Mouse (Mus musculus): Measurements from ENCODE around the gene Cfap43. TPM values are rescaled to one million over a fixed set of nuclear protein-coding genes. Genes with fewer than 3 reads are reported as not detected.

Cfap43 gene
- polyA plus RNA-seq, 1 experiment = not detected

DNA sequence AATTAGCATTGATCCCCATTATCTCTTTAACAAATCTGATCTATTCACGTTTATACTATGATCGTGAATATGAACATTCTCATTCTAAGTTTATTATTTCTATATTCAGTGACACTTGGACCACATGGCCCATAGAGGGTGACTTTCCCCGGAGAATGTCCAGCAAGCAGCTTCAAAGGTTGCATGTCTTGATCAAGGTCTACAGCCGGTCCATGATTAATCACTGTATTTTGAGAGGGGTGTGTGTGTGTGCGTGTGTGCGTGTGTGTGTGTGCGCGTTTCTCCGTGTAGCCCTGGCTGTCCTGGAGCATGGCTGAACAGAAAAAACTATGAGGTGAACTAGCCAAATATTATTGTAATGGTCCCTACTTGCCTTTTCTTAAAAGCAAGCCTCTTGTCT is 166.6 kb downstream of the Cfap43 start:
- TF ChIP-seq GATA1 (IDR thresholded peaks at IDR 0.05; ENCODE audit: low read length) = no peak

DNA sequence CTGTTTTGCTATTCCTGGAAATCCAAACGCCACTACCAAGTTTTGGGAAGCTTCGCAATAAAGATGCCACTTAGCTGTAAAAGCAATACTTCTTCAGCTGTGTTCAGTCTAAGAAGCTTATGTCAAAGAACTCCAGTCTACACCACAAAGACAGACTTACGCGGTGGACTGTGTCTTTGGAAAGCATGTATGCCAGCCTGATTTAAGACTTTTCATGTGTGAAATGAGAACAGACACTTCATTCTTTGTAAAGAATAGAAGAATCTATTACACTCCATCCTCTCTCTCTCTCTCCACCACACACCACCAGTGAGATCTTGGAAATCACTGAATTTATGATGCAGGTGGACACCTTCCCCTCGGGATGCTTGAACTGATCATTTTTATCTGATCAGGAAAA is 168.7 kb downstream of the Cfap43 start:
- TF ChIP-seq GATA1 (IDR thresholded peaks at IDR 0.05; ENCODE audit: low read length) = no peak

DNA sequence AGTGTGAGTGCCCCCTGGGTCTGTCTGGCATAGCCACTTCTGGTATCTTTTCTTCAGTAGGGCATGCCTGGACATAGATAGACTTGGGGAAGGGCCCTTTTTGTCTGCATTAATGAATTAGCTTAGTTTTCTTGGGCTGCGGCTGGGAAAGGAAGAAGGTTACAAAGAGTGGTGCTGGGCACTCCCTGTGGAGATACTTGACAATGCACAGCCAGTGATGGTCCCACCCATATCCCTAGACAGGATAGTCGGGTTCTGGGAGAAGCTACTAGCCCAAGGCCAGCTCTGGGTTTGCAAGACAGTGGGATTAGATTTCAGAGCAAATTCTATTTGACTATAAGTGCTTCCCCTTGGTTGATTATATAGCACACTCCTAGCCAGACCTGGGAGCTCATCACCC is 170.1 kb downstream of the Cfap43 start:
- TF ChIP-seq GATA1 (IDR thresholded peaks at IDR 0.05; ENCODE audit: low read length) = no peak

DNA sequence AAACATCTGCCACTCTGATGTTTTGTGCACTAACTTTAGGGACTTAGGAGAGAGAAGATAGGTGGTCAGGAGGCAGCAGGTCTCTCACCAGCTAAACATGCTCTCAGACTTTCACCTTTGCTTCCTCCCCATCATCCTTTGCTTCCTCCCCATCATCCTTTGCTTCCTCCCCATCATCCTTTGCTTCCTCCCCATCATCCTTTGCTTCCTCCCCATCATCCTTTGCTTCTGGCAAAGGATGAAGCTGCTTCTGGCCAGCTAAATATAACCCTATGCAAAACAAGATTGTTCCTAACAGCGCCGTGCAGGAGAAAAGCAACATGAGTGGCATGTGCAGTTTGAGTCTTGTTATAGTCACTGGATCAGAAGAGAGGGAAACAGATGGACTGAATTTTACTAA is 172.0 kb downstream of the Cfap43 start:
- no peak for TF ChIP-seq GATA1 (IDR thresholded peaks at IDR 0.05; ENCODE audit: low read length)

DNA sequence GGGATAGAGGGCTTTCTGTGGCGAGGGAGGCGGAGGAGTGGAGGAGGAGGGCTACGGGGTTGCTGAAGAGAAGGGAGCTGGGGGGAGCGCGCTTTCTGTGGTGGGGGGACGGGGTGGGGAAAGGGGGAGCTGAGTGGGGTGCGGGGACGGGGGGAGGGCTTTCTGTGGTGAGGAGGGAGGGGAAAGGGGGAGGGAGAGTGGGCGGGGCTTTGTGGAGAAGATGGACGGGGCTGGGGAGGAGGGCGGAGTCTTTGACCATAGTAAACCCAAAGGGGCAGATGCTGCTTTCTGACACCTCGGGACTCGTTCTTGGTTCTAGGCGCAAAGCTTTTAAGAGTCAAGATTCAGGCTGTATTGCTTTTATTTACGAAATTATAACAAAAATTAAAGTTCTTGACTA is 187.2 kb downstream of the Cfap43 start:
- no peak for TF ChIP-seq GATA1 (IDR thresholded peaks at IDR 0.05; ENCODE audit: low read length)

DNA sequence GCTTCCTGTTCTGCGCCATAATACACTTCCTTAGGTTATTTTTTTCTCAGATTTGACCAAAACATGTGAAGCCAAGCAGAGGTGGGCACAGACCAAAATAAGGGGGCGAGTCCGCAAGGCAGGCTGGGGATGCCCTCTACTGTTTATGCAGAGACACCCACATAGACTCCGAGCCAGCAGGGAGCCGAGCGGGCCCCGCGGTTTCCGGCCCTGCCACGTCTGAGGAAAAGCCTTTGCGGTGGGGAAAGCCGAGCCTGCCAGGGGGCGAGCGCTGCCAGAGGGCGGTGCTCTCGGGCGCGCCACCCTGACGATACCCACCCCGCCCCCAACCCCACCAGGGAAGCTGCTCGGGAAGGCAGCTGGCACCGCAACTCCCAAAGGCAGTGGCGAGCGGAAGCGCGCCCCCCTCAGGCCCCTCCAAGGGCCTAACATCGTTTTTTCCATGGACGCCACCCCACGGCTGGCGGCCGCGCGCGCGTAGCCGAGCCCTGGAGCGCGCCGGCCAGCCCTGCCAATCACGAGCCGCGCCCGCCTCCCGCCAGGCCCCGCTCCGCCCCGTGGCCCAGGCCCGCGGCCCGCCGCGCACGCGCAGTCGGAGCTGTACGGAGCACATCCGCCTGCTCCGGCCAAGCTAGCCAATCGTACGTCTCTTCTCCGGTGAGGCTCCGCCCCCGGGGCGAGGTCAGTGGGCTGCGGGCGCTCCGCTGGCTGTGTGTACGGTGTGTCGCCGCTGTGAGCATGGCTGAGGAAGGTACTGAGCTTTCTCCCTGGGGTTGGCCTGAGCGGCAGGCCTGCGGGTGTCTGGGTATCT is 187.8 kb downstream of the Cfap43 start, which contains the start of gene Sfr1:
Sfr1 (plus strand) TSS at position 612 of the 811 bp plus-strand sequence.
- no peak for TF ChIP-seq GATA1 (IDR thresholded peaks at IDR 0.05; ENCODE audit: low read length)

DNA sequence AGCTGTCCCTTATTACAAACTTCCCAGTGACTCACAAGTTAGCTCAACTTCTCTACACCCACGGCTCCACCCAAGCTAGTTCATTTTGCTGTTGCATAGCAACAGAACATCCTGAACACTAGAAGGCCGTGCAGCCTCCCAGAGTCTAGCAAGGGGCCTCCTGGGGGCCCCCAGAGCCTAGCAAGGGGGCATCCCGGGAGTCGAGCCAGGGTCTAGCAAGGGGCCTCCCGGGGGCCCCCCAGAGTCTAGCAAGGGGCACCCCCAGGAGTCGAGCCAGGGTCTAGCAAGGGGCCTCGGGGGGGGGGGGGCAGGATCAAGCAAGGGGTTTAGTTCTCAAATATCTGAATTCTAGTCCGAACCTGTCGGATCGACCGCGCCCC is 188.4 kb downstream of the Cfap43 start:
- no peak for TF ChIP-seq GATA1 (IDR thresholded peaks at IDR 0.05; ENCODE audit: low read length)

DNA sequence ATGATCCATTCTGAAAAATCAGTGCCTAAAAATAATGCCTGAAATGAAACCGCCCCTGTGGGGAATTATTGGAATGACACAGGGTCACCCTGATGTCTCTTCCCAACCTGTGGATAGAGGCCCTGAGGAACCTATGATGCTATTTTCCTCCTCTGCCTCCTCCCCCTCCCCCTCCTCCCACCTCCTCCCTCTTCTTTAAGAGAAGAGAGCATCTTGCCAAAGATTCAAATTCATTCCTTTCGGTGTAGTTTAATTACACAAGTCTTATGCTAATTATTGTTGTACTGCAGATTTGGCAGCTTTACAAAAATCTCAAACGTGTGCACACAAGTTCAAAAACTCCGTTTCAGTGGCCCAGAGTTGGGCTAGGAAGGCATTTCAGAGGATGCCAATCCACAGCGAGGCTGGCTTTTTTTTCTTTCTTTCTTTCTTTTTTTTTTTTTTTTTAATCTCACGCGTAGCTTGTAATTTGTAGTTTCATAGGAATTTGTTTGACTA is 193.4 kb downstream of the Cfap43 start:
- TF ChIP-seq GATA1 (IDR thresholded peaks at IDR 0.05; ENCODE audit: low read length) = no peak

DNA sequence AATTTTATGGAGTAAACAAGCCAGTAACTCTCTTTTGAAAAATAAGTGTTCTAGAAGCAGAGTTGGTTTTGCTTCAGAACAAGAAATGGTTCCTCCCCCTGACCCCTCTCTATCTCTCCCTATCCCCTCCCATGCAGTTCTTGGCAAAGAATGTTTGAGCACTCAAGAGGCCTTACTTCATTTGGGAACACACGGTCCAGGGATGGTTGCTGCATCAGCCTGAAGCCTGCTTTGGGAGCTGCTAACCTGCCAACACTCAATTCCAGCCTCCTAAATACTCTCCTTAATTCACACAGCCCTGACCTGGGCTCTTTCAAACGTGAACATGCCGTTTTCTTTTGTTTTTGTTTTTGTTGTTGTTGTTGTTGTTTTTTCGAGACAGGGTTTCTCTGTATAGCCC is 194.2 kb downstream of the Cfap43 start:
- TF ChIP-seq GATA1 (IDR thresholded peaks at IDR 0.05; ENCODE audit: low read length) = no peak

DNA sequence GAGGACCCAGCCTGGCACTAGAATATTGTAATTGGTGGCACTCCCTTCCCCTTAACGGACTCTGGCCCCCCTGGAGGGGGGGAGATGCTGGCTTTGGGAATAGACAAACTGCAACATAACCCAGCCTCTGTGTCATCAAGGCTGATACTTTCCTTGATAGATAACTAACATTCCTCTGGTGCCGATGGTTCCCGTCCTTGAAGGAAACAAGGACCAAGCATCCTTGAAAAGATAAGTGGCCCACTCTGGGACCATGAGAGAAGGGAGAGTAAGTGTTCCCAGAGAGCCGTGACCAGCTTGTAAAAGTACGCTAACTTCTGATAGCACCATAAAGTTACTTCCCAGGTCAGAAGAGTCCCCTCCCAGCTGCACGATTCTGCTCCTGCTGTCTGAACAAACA is 196.6 kb downstream of the Cfap43 start:
- TF ChIP-seq GATA1 (IDR thresholded peaks at IDR 0.05; ENCODE audit: low read length) = no peak

DNA sequence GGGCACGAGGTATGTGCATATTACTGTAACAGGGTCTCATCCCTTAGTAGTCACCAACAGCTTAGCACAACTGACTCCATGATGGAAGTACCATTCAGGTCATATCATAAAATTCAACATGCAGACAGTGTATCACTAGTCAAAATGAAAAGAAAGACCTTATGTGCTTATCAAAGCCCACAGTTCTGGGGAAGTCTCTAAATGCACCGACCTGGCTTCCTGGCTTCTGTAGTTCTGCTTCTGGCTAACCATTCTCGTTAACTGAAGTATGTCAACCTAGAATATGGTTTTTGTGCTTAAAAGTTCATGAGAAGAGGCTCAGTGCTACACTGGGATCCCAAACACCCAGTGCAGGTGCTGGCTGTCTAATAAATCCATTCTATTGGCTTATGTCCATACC is 199.9 kb downstream of the Cfap43 start:
- TF ChIP-seq GATA1 (IDR thresholded peaks at IDR 0.05; ENCODE audit: low read length) = no peak

DNA sequence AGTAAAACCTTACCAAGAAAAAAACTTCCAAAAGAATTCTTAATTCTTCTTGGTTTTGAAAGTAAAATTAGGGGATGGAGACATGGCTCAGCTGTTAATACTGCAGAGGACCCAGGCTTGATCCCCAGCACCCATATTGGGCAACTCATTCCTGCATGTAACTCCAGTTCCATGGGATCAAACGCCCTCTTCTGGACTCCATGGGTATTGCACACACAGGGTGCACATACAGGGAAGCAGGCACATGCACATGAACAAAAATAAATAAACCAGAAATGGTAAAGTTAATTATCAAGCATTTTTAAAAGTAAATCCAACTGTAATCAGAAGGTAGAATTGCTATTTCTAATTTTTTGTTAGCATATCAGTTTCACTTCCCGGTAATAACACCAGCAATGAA is 202.9 kb downstream of the Cfap43 start:
- no peak for TF ChIP-seq GATA1 (IDR thresholded peaks at IDR 0.05; ENCODE audit: low read length)

DNA sequence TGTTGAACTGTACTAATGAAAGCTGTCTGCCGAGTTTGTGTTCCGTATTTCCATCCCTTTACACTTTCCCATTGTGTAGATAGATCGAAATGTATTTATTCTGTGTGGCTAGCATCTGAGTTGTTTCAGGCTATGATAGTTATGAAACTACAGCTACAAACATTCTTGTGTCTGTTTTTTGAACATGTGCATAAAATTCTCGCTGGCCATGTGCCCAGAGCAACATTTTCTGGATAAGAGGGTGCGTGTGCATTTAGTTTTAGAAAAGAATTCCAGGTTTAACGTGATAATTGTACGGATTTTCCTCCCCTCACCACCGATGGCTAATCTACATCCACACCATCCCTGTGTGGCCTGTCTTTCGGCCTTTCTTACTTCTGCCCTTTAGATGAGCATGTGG is 205.6 kb downstream of the Cfap43 start:
- no peak for TF ChIP-seq GATA1 (IDR thresholded peaks at IDR 0.05; ENCODE audit: low read length)

DNA sequence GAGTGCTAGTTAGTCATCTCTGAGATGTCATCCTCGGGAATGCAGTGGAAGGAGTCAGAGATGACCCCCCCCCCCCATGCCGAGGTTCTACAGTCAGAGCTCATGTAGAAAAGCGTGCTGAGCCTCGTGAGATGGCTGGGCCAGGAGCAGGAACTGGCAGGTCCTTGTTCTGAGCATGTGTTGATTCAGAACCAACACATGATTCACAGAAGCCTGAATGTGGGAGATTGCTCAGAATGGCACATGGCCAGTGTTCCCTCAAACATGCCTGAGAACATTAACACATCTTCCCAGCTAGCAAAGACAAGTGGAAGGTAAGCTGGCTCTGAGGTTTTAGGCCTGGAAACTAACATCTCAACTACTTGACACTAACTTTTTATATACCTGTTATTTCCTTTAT is 208.7 kb downstream of the Cfap43 start:
- TF ChIP-seq GATA1 (IDR thresholded peaks at IDR 0.05; ENCODE audit: low read length) = no peak

DNA sequence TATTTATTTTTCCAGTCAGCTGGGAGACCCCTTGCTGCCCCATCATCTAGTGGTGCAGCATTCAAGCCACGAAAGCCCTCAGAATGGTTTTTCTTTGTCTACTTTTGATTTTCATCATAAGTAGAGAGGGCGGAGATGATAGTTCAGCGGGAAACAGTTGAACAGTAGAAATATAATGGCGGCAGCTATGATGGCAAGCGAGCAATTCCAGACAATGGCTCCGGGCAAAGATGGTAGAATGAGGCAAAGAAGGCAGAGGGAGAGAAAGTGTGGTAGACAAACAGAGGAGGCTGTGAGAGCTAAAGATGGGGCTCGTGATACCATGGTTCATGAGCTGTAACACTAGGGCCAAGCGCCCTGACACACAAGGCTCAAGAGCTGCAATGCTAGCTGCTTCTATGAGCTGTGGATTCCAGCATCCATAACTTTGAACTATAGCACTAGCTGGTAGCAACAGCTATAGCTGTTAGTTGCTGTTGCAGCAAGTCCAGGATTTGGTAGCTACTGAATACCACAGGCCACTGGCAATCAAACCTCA is 213.2 kb downstream of the Cfap43 start:
- TF ChIP-seq GATA1 (IDR thresholded peaks at IDR 0.05; ENCODE audit: low read length) = no peak

DNA sequence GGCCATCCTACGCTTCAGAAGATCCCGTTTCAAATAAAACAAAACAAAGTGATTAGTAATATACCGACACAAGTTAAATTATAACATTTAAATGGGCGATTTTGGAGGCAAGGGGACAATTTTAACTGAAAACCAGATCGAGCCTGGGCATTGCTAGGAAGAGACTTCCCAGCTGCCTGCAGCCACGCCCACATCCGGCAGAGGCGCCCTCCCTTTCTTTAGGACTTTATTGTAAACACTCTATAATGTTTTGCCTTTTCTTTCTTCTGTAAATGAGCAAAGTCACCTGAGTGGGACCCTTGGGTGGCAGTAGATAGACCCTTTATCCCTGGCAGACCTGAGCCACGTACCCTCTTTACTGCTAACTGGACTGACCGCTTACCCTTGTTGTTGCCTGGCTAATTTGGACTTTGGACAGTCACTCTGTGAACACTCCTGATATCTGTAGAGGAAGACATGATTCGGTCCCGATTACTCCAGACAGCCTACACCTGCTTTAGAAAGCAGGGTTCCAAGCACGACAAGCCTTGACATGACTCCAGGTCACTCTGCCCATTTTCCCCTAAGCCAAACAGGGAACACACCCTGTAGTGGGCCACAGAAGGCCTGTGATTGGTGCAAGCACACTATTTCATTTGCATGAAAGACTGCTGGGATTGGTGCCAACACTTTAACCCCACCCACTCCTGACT is 213.9 kb downstream of the Cfap43 start:
- TF ChIP-seq GATA1 (IDR thresholded peaks at IDR 0.05; ENCODE audit: low read length) = no peak

DNA sequence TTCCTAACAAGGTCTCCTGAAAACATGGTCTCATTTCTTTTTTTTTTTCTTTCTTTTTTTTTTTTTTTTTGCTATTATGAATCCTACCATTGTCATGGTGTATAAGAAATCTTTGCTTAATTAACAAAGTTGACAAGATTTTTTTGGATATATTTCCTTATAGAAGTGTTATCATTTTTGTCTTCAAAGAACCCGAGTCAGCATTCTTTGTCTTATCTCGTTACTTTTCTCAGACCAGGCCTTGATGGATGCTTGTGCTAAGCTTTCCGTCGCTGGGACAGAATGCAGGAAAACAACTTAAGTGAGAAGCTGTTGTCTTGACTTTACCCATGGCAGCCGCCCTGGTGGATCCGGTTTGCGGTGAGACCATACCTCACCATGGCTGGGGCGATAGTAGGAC is 218.6 kb downstream of the Cfap43 start:
- no peak for TF ChIP-seq GATA1 (IDR thresholded peaks at IDR 0.05; ENCODE audit: low read length)
